11 mouse cellular contexts compared by ENCODE assay signal in the genomic region with DNA sequence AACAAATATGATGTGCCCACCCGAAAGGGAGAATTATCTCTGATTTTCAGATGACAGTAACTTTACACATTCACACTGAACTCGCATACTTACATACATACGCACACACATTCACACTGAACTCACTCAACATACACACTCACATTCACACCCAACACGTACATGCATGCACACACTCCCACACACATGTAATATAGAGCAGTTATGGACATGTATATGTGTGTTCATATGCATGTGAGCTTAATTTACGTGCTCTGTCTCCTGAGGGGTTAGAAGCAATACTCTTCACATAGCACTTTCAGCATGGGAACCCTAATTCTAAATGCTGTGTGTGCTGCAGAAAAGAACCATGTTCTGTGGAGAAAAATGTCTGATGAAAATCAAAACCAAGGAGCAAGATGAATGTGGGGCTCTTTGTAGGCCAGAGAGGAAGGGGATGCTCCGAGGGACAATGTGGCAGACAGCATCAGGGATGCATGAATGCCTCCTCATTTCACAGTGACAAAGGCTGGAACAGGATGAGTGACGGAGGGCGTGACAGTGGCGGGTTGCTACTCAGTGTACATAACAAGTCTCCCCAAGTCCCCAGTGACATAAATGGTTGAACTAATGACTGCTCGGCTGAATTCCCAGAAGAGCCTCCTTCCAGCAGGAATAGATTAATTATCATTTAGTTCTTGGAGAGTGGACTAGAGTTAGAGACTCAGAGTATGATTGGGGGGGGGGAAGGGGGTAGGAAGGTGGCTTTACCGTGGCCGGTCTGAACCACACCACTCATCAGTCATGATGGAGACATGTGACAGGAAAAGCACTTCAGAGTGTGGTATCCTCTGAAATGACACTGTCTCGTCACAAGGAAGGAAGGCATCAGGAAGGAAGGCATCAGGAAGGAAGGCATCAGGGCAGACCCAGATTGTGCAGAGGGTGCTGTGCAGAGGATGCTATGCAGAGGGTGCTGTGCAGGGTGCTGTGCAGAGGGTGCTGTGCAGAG. TPM values are rescaled to one million over a fixed set of nuclear protein-coding genes. Genes with fewer than 3 reads are reported as not detected.
DNase-seq lines count a peak whose midpoint lies in the region; ATAC-seq and TF ChIP-seq lines count a peak whose summit lies in the region.
"Had no signal": no experiment of that assay in that cellular context is flagged by ENCODE, and none has a peak within 500 bp of the region (broad histone marks: within the 10 kb centered on the region; RNA-seq: fewer than 3 reads in every experiment).

No protein-coding gene starts in this region.

- H3K9me3 ChIP-seq in embryonic facial prominence, embryonic 15.5 days (replicated peaks) = no peaks in the 10 kb centered on the region
- H3K9me3 ChIP-seq in hindbrain, postnatal 0 days (ENCODE audit: low read length) = no peaks in the 10 kb centered on the region
- no peaks in the 10 kb centered on the region for H3K9me3 ChIP-seq in neural tube, embryonic 12.5 days
- H3K9me3 ChIP-seq: intestine, embryonic 15.5 days had no signal

- no peak for TF ChIP-seq CTCF in liver, adult 2 months (IDR thresholded peaks at IDR 0.05; ENCODE audit: low read depth, low read length)
- TF ChIP-seq CTCF in hindbrain, postnatal 0 days (IDR thresholded peaks at IDR 0.05; ENCODE audit: low read depth) = no peak

- no peak overlapping the region for H3K4me2 ChIP-seq in embryonic facial prominence, embryonic 15.5 days (replicated peaks)
- H3K4me2 ChIP-seq in hindbrain, postnatal 0 days (ENCODE audit: low read depth, low read length) = no peak overlapping the region
- H3K4me2 ChIP-seq in neural tube, embryonic 12.5 days (replicated peaks) = peak overlapping the region; percentile 27; the same call in 1 of the 2 replicates
- H3K4me2 ChIP-seq: intestine, embryonic 15.5 days had no signal

- H3K27me3 ChIP-seq in liver, adult 2 months (ENCODE audit: control insufficient read depth, insufficient read depth, low read length) = no peaks in the 10 kb centered on the region
- no peaks in the 10 kb centered on the region for H3K27me3 ChIP-seq in embryonic facial prominence, embryonic 15.5 days
- no peaks in the 10 kb centered on the region for H3K27me3 ChIP-seq in hindbrain, postnatal 0 days (ENCODE audit: insufficient read depth, low read length)
- H3K27me3 ChIP-seq in neural tube, embryonic 12.5 days (replicated peaks) = no peaks in the 10 kb centered on the region
- H3K27me3 ChIP-seq: intestine, embryonic 15.5 days had no signal

- H3K27ac ChIP-seq in liver, adult 2 months (replicated peaks; ENCODE audit: insufficient read depth, low read depth, low read length) = peak overlapping the region; percentile 10; the same call in 1 of the 2 replicates
- no peak overlapping the region for H3K27ac ChIP-seq in embryonic facial prominence, embryonic 15.5 days (replicated peaks)
- no peak overlapping the region for H3K27ac ChIP-seq in hindbrain, postnatal 0 days
- H3K27ac ChIP-seq in neural tube, embryonic 12.5 days = no peak overlapping the region
- H3K27ac ChIP-seq: intestine, embryonic 15.5 days had no signal

- DNase-seq in liver, adult 2 months (ENCODE audit: extremely low read depth, low read depth, low spot score) = peak; percentile 14
- DNase-seq in liver = no peak
- DNase-seq in hindbrain, postnatal 0 days (ENCODE audit: low spot score) = peak; percentile 54
- no peak for DNase-seq in layer of hippocampus, adult 18-20 months (ENCODE audit: low spot score in 2 of 2)
- DNase-seq in right cerebral cortex, postnatal 4 days = no peak
- DNase-seq in ovary, postnatal 36 days (ENCODE audit: low spot score) = no peak
- DNase-seq: heart, adult 18-20 months had no signal

- TF ChIP-seq POLR2A in liver, adult 2 months (IDR thresholded peaks at IDR 0.05; ENCODE audit: extremely low read depth, insufficient read depth, low read length) = no peak

- WGBS in liver, adult 2 months = 86% methylated on average over 13 of the region's 13 CpGs
- WGBS in embryonic facial prominence, embryonic 15.5 days = 72% methylated on average over 13 of the region's 13 CpGs
- 39% methylated on average over 13 of the region's 13 CpGs for WGBS in hindbrain, postnatal 0 days
- 52% methylated on average over 13 of the region's 13 CpGs for WGBS in neural tube, embryonic 12.5 days

- ATAC-seq in embryonic facial prominence, embryonic 15.5 days (ENCODE audit: insufficient number of reproducible peaks, low FRiP score, low TSS enrichment, low read depth) = 0 out of 2 replicates have a peak, but pooled peaks have one; percentile 46
- ATAC-seq in hindbrain, postnatal 0 days = peak; percentile 89
- ATAC-seq in neural tube, embryonic 12.5 days (ENCODE audit: low FRiP score, low read depth) = peak; percentile 94
- ATAC-seq: intestine, embryonic 15.5 days had no signal

- peaks cover 13% of the 10 kb centered on the region for H3K36me3 ChIP-seq in liver, adult 2 months (ENCODE audit: control insufficient read depth, insufficient read depth, low read length)
- H3K36me3 ChIP-seq in embryonic facial prominence, embryonic 15.5 days = peaks cover 54% of the 10 kb centered on the region
- H3K36me3 ChIP-seq in hindbrain, postnatal 0 days (ENCODE audit: insufficient read depth, low read length) = peaks cover 43% of the 10 kb centered on the region
- peaks cover 64% of the 10 kb centered on the region for H3K36me3 ChIP-seq in neural tube, embryonic 12.5 days

- no peak overlapping the region for H3K9ac ChIP-seq in liver, adult 2 months (ENCODE audit: low read depth, low read length)
- no peak overlapping the region for H3K9ac ChIP-seq in embryonic facial prominence, embryonic 15.5 days
- no peak overlapping the region for H3K9ac ChIP-seq in hindbrain, postnatal 0 days (replicated peaks; ENCODE audit: low read length)
- H3K9ac ChIP-seq in neural tube, embryonic 12.5 days = no peak overlapping the region
- H3K9ac ChIP-seq: intestine, embryonic 15.5 days had no signal

- H3K4me1 ChIP-seq in liver, adult 2 months (ENCODE audit: control insufficient read depth, insufficient read depth, low read length) = no peaks in the 10 kb centered on the region
- H3K4me1 ChIP-seq in embryonic facial prominence, embryonic 15.5 days = no peaks in the 10 kb centered on the region
- H3K4me1 ChIP-seq in hindbrain, postnatal 0 days (ENCODE audit: insufficient read depth, low read length) = no peaks in the 10 kb centered on the region
- peaks cover 12% of the 10 kb centered on the region for H3K4me1 ChIP-seq in neural tube, embryonic 12.5 days
- H3K4me1 ChIP-seq: intestine, embryonic 15.5 days had no signal

- no peak overlapping the region for H3K4me3 ChIP-seq in liver, adult 2 months (ENCODE audit: insufficient read depth, low read depth, low read length)
- no peak overlapping the region for H3K4me3 ChIP-seq in embryonic facial prominence, embryonic 15.5 days (replicated peaks)
- no peak overlapping the region for H3K4me3 ChIP-seq in hindbrain, postnatal 0 days (ENCODE audit: low read length)
- H3K4me3 ChIP-seq in neural tube, embryonic 12.5 days = no peak overlapping the region
- H3K4me3 ChIP-seq: intestine, embryonic 15.5 days; myocyte had no signal

- H3K79me2 ChIP-seq in liver, adult 2 months (ENCODE audit: control insufficient read depth, insufficient read depth, low read length) = no peaks in the 10 kb centered on the region

RNA-seq across cellular contexts. Expression of gene Slc36a4, which starts 22.5 kb away (rescaled TPM):
- total RNA-seq in liver, adult 2 months (2014; rRNA removed) = 3.8 and 4.6 TPM in 2 replicates
- polyA plus RNA-seq in liver, adult 2 months (2012; rRNA removed) = 1.9 and 2.6 TPM in 2 replicates
- polyA plus RNA-seq in embryonic facial prominence, embryonic 15.5 days (2015; fragmentation: Nextera tagmentation; extraction: Ambion mirVana) = 16.6 and 16.9 TPM in 2 replicates
- total RNA-seq in hindbrain, postnatal 0 days (2014; rRNA removed) = 43.6 and 47.4 TPM in 2 replicates
- 23.7 and 26.7 TPM in 2 replicates for polyA plus RNA-seq in hindbrain, postnatal 0 days (2015; fragmentation: Nextera tagmentation; extraction: Ambion mirVana)
- polyA plus RNA-seq in neural tube, embryonic 12.5 days (2016; fragmentation: Nextera tagmentation; extraction: Ambion mirVana) = 20.6 and 22.7 TPM in 2 replicates
- 10 to 100 TPM; 42.4 to 47.4 TPM for total RNA-seq in layer of hippocampus, adult 18-20 months (2021)

Comparison
In these comparisons a context has a peak if more than half of its experiments do, and no peak if none do; other contexts are left out.
1. DNase-seq: peak in liver, adult 2 months (single experiment) and hindbrain, postnatal 0 days (single experiment); none in liver (single experiment), layer of hippocampus, adult 18-20 months (0 of 2), right cerebral cortex, postnatal 4 days (single experiment) and ovary, postnatal 36 days (single experiment).
2. Peak in every context shown above with its lines, with median percentiles within 50 percentile points of each other: ATAC-seq.